Comparison of ENCODE assay signal across 36 mouse cellular contexts in the genomic region with DNA sequence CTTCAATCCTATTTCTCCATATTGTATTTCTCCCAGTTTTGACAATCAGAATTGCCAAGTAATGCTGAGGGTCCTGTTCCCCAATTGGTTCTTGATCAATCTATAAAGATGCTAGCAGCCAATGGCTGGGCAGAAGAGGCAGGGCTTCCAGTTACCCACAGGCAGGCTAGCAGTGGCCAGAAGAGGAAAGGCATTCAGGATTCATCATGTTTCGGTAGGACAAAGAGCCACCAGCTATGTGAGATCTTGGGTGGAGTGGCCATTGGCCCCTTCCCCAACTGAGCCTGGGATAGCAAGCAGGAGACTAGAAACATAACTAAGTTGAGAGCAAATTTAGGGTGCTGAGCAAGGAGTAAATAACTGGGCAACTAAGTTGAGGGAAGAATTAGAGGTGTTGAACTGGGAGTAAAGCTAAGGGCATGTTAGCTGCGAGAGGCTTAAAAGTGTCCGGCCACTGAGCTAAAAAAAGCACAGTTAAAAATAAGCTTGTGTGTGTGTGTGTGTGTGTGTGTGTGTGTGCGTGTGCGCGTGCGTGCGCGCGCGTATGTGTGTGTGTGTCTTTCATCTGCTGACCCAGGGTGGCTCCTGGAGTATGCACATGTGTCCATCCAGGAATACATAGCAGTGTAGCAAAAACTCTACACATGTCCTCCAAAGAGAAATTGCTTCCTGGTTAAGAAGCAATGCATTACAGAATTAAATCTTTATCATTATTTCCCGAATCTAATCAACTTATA. TPM values are rescaled to one million over a fixed set of nuclear protein-coding genes. Genes with fewer than 3 reads are reported as not detected.
DNase-seq lines count a peak whose midpoint lies in the region; ATAC-seq and TF ChIP-seq lines count a peak whose summit lies in the region.
"Had no signal": no experiment of that assay in that cellular context is flagged by ENCODE, and none has a peak within 500 bp of the region (broad histone marks: within the 10 kb centered on the region; RNA-seq: fewer than 3 reads in every experiment).

No protein-coding gene starts in this region.

- peak overlapping the region; percentile 74 for H3K27ac ChIP-seq in heart, embryonic 11.5 days (ENCODE audit: low read depth, low read length)
- H3K27ac ChIP-seq in heart, embryonic 16.5 days (ENCODE audit: low read length), result peak overlapping the region; percentile 88
- no peak overlapping the region for H3K27ac ChIP-seq in kidney, adult 2 months (ENCODE audit: insufficient read depth, low read depth, low read length)
- H3K27ac ChIP-seq: forebrain, embryonic 13.5 days; hindbrain, embryonic 12.5 days; hindbrain, postnatal 0 days; intestine, embryonic 15.5 days; kidney, postnatal 0 days; liver, embryonic 15.5 days had no signal

- peaks cover 30% of the 10 kb centered on the region for H3K36me3 ChIP-seq in heart, embryonic 11.5 days (ENCODE audit: control insufficient read depth, insufficient read depth, low read length)
- peaks cover 48% of the 10 kb centered on the region for H3K36me3 ChIP-seq in heart, embryonic 16.5 days (ENCODE audit: control insufficient read depth, insufficient read depth)
- peaks cover 11% of the 10 kb centered on the region for H3K36me3 ChIP-seq in kidney, adult 2 months (ENCODE audit: control insufficient read depth, insufficient read depth, low read length)

- H3K4me2 ChIP-seq in heart, embryonic 11.5 days, result peak overlapping the region; percentile 24; the same call in 1 of the 2 replicates
- peak overlapping the region; percentile 40; the same call in 1 of the 2 replicates for H3K4me2 ChIP-seq in heart, embryonic 16.5 days (ENCODE audit: low read depth, low read length)
- H3K4me2 ChIP-seq: forebrain, embryonic 13.5 days; hindbrain, embryonic 12.5 days; intestine, embryonic 15.5 days; liver, embryonic 15.5 days; lung, embryonic 14.5 days; midbrain, embryonic 11.5 days had no signal

- ATAC-seq in heart, embryonic 11.5 days (replicated peaks; ENCODE audit: insufficient number of reproducible peaks, low FRiP score, low TSS enrichment), result peak; percentile 59; the same call in 1 of the 2 replicates
- ATAC-seq in heart, embryonic 16.5 days (replicated peaks; ENCODE audit: extremely low read depth, insufficient read depth, low FRiP score), result peak; percentile 87
- ATAC-seq: forebrain, embryonic 13.5 days; hindbrain, postnatal 0 days; intestine, embryonic 15.5 days; midbrain, embryonic 16.5 days had no signal

- H3K9ac ChIP-seq in heart, embryonic 11.5 days (ENCODE audit: low read depth, low read length), result 0 out of 2 replicates have a peak overlapping the region, but pooled peaks have one; percentile 2
- H3K9ac ChIP-seq in heart, embryonic 16.5 days (ENCODE audit: low read length), result 0 out of 2 replicates have a peak overlapping the region, but pooled peaks have one; percentile 21
- H3K9ac ChIP-seq: forebrain, embryonic 13.5 days; hindbrain, embryonic 12.5 days; intestine, embryonic 15.5 days; liver, embryonic 15.5 days; lung, embryonic 14.5 days had no signal

- no peaks in the 10 kb centered on the region for H3K27me3 ChIP-seq in heart, embryonic 11.5 days (ENCODE audit: control insufficient read depth, insufficient read depth, low read length)
- no peaks in the 10 kb centered on the region for H3K27me3 ChIP-seq in heart, embryonic 16.5 days (ENCODE audit: control insufficient read depth, insufficient read depth, low read length)
- no peaks in the 10 kb centered on the region for H3K27me3 ChIP-seq in kidney, adult 2 months (replicated peaks; ENCODE audit: control insufficient read depth, insufficient read depth, low read length)
- H3K27me3 ChIP-seq: forebrain, embryonic 13.5 days; hindbrain, embryonic 12.5 days; intestine, embryonic 15.5 days; liver, embryonic 15.5 days had no signal

- 67% methylated on average over 12 of the region's 12 CpGs for WGBS in heart, embryonic 11.5 days (ENCODE audit: insufficient replicate concordance)
- WGBS in heart, embryonic 16.5 days, result 55% methylated on average over 12 of the region's 12 CpGs
- WGBS in kidney, adult 2 months, result 95% methylated on average over 12 of the region's 12 CpGs

- TF ChIP-seq CTCF in kidney, adult 2 months (conservative IDR thresholded peaks at IDR 0.05; ENCODE audit: insufficient read depth, insufficient read length, low read depth, low read length), result no peak

- no peak overlapping the region for H3K4me3 ChIP-seq in heart, embryonic 11.5 days (ENCODE audit: low read depth, low read length)
- H3K4me3 ChIP-seq in heart, embryonic 16.5 days (ENCODE audit: low read length), result no peak overlapping the region
- H3K4me3 ChIP-seq in kidney, adult 2 months (ENCODE audit: insufficient read depth, low read depth, low read length), result no peak overlapping the region
- H3K4me3 ChIP-seq: forebrain, embryonic 13.5 days; hindbrain, embryonic 12.5 days; intestine, embryonic 15.5 days; liver, embryonic 15.5 days had no signal

- H3K9me3 ChIP-seq in heart, embryonic 11.5 days (replicated peaks; ENCODE audit: control insufficient read depth, low read length), result no peaks in the 10 kb centered on the region
- H3K9me3 ChIP-seq in heart, embryonic 16.5 days (replicated peaks; ENCODE audit: control insufficient read depth, low read length), result no peaks in the 10 kb centered on the region
- H3K9me3 ChIP-seq: forebrain, embryonic 13.5 days; G1E; hindbrain, embryonic 12.5 days; intestine, embryonic 15.5 days; liver, embryonic 15.5 days had no signal

- H3K4me1 ChIP-seq in heart, embryonic 11.5 days (ENCODE audit: control insufficient read depth, insufficient read depth, low read length), result peaks cover 3% of the 10 kb centered on the region; the same call in 1 of the 2 replicates
- H3K4me1 ChIP-seq in heart, embryonic 16.5 days (ENCODE audit: control insufficient read depth, insufficient read depth, low read length), result peaks cover 8% of the 10 kb centered on the region; the same call in 1 of the 2 replicates
- H3K4me1 ChIP-seq in kidney, adult 2 months (ENCODE audit: control insufficient read depth, insufficient read depth, low read length), result no peaks in the 10 kb centered on the region
- H3K4me1 ChIP-seq: forebrain, embryonic 13.5 days; hindbrain, embryonic 12.5 days; intestine, embryonic 15.5 days; liver, embryonic 15.5 days had no signal

- peak; percentile 8 for DNase-seq in gastrocnemius, postnatal 25 days
- DNase-seq in gastrocnemius, adult 18-20 months (ENCODE audit: low spot score), result no peak
- DNase-seq in R1 (ENCODE audit: low read depth, low spot score), result peak; percentile 37
- no peak for DNase-seq in kidney, postnatal 25 days
- DNase-seq in kidney, adult 2 months, result no peak
- DNase-seq in thymus, postnatal 4 days, result no peak
- DNase-seq: adrenal gland, postnatal 14 days; cerebellum, adult 11 months; cerebellum, adult 9-10 months; cerebellum, postnatal 36 days; kidney, adult 8-10 months; layer of hippocampus, postnatal 36 days; lung, embryonic 14.5 days; retina, postnatal 1 day; right cerebral cortex, postnatal 25 days; spleen, adult 18-20 months; thymus, postnatal 25 days had no signal

- TF ChIP-seq POLR2A in kidney, adult 2 months (IDR thresholded peaks at IDR 0.05; ENCODE audit: low read depth, low read length), result no peak

RNA-seq across cellular contexts. Expression of gene Scgb3a1, which starts 21.0 kb away (rescaled TPM):
- total RNA-seq in gastrocnemius, postnatal 25 days (2021), result not detected
- total RNA-seq in gastrocnemius, adult 18-20 months (2021), result not detected
- polyA plus RNA-seq in heart, embryonic 11.5 days (2014; fragmentation: Nextera tagmentation; extraction: Ambion mirVana), result 0.86 and 1.1 TPM in 2 replicates
- 2.1 and 5.3 TPM in 2 replicates for polyA plus RNA-seq in heart, embryonic 16.5 days (2015; fragmentation: Nextera tagmentation; extraction: Ambion mirVana)
- not detected in 2 replicates for polyA plus RNA-seq in kidney, adult 2 months (2012; rRNA removed)
- total RNA-seq: adrenal gland, postnatal 14 days; G1E; gastrocnemius, adult 8-10 months; hindbrain, postnatal 0 days; layer of hippocampus, postnatal 36 days; left cerebral cortex, postnatal 10 days; liver, adult 2 months; megakaryocyte progenitor cell, adult 5-6 weeks had no signal
- polyA plus RNA-seq: embryonic facial prominence, embryonic 11.5 days; forebrain, embryonic 13.5 days; G1E; hindbrain, embryonic 12.5 days; intestine, embryonic 15.5 days; kidney, postnatal 0 days; limb, embryonic 11.5 days; lung, embryonic 14.5 days; midbrain, embryonic 11.5 days; neural tube, embryonic 11.5 days; stomach, embryonic 16.5 days had no signal

RNA-seq across cellular contexts. Expression of gene Cnot6, which starts 28.1 kb away (rescaled TPM):
- total RNA-seq in gastrocnemius, postnatal 25 days (2021), result 10 to 100 TPM; 12.7 to 13.5 TPM
- total RNA-seq in gastrocnemius, adult 18-20 months (2021), result 10 to 100 TPM; 10.4 to 10.7 TPM
- polyA plus RNA-seq in heart, embryonic 11.5 days (2014; fragmentation: Nextera tagmentation; extraction: Ambion mirVana), result 35.5 and 38.7 TPM in 2 replicates
- polyA plus RNA-seq in heart, embryonic 16.5 days (2015; fragmentation: Nextera tagmentation; extraction: Ambion mirVana), result 30.0 and 33.6 TPM in 2 replicates
- polyA plus RNA-seq in kidney, adult 2 months (2012; rRNA removed), result 10.5 and 14.1 TPM in 2 replicates

Comparison
In these comparisons a context has a peak if more than half of its experiments do, and no peak if none do; other contexts are left out.
1. DNase-seq: peak in gastrocnemius, postnatal 25 days (single experiment) and R1 (single experiment); none in gastrocnemius, adult 18-20 months (single experiment), kidney, postnatal 25 days (0 of 2), kidney, adult 2 months (single experiment) and thymus, postnatal 4 days (single experiment).